Mouse (Mus musculus): ENCODE measurements around the gene Clk4.

The Clk4 gene

DNA sequence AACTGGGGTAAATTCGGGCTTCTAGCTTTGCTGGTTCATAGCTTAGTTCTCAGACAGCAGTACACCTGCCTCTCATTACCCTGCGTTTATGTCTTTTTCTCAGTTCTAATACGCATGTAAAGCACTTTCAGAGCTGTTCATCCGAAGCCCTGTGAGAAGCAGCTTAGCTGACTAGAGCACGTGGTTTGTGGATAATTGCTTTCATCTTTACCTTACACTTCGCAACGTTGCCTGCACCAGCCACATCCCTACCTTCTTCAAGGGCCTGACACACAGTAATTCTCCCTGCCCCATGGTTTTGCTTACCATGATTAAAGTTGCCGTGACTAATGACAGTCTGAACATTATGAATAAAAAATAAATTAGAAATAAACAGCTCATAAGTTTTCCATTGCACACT lies 50.3 kb downstream of the Clk4 start:
- no peak for DNase-seq (ENCODE audit: extremely low spot score)

DNA sequence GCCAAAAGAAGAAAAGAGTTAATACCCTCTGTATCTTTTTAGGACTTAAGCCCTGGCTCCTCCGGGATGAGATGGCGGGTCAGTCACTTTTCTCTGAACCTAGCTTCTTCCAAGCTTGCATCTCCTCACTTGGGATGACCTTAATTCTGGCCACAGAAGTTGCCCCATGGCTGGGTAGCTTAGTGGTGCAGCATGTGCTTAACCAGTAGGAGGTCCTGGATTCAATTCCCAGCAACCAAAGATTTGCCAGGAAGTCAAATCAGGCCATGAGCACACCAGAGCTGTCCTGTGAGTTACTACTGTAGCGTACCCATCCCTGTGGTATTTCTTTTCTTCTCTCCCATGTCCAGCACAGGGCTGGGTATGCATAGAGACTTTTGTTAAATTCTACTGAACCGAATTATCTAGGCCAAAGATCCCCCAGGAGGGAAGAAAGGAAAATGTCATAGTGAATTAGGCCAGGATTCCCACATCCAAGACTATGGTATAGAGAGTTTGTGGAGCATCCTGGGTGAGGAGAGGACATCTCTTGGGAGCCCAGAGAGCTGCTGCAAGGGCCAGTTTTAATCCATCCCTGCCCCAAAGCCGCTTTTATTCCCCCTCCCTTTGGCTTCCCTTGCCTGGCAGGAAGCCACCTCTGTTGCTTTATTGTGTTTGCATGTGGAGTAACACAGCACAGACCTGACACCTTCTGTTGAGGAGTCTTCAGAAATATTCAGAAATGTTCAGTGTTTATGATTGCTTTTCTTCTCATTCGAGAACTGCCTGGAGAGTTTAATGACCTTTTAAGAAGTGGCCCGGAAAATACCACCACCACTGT lies 54.7 kb downstream of the Clk4 start:
- no peak for DNase-seq (ENCODE audit: extremely low spot score)

DNA sequence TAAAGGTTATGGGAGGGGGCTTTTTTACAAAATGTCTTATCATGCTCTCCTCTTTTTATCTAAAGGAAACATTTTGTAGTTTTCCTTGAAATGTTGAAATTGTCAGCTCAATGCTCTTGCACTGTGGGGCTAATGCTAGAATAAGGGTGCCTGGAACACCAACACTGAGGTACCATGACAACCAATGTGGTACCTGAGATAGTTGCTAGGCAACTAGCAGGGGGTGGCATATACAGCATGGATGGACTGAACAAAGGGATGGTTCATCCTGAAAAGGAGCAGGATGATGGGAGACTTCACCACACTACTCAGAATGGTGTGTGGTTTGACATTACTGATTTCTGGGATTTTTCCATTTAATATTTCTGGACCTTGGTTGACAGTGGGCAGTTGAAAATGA lies 59.1 kb downstream of the Clk4 start:
- no peak for DNase-seq (ENCODE audit: extremely low spot score)

DNA sequence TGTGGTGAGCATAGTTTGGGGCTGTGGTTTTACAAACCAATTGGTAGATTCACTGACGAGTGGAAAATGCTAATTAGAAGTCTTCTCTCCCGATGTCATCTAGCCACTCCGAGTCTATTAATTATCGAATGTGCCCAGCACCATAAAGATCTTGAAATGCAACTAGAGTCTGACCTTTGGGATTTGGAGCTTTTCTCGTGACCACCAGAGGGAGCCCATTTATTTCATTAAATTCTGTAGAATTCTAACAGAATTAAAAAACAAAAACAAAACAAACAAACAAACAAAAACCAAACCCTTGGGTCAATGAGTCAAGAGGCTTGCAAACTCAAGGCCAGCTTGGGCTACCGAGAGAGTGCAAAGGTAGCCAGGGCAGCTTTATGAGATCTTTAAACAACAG lies 65.4 kb downstream of the Clk4 start:
- DNase-seq (ENCODE audit: extremely low spot score): no peak

DNA sequence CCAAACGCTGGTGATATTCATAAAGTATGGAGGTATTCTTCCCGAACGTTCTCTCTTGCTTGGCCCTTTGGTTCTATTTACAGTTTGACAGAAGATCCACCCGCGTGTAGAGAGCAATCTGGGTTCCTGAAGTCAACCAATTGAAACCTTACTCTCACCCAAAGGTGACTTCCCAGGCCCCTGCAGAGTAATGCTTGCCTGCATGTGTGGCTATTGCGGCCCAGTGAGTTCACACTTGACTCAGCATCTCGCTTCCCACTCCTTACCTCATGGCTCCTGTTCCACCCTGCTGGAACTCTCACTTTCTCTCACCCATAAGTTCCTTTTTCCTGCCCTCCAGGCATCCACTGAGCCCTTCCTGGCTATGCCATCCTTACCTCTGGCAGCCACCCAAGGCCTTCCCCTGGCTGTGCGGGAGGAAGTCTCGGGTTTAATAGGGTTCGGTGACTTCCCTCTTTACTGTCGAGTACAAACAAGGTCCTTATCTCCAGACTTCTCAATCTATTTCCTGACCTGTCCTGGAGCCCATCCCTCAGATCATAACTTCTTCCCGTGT lies 66.9 kb downstream of the Clk4 start:
- DNase-seq (ENCODE audit: extremely low spot score): no peak

DNA sequence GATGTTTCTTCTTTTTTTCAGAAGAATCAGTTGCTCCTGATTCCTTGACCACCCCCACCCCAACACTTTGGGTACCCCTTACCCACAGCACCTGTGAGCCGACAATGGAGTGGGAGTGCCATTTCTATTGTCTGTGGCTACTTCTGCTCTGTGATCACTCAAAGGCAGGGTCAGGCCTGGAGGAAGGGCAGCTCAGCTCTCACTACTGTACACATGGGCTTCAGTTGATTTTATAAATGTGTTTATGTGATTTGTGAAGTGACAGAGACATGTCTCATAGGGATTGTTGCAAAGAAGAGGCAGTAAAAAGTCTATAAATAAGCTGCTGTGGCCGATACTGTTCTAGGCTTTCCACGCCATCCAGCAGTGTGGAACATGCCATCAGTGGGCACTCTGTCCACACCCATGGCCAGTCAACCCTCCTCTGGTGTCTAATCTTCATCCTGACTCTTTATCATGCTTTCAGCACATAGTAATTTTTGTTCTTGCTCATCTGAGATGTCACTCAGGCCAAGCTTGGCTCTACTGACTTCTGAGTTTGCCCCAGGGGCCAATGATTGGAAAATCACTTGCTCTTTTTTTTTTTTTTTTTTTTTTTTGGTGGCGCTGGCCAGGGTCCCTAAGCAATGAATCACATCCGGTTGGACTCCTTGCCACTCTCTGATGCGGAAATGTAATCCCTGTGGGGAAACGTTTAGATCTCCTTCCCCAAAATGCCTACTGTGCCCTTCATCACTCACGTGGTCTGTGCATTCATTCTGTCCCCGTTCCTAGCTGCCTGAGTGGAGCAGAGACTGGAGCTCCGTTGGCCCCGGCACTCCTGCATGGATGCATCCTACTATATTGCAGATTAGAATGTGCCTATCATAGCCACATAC lies 68.5 kb downstream of the Clk4 start:
- no peak for DNase-seq (ENCODE audit: extremely low spot score)
